Mouse (Mus musculus): ENCODE measurements around the gene Lamp2.
"Not testable (repeated sequence)": the region's sequence is repeated elsewhere in the genome, so short reads cannot be mapped to it uniquely, and the experiment has no call there.

Lamp2 gene

GRCm38 (mm10) chrX:38438147-38438791, 18.0 kb downstream of the Lamp2 start:
- in situ Hi-C loops (cut with MboI; ENCODE audit: low pct_unique_long_range_greater_than_20kb in 1 of 2, low sequenced_read_pairs in 2 of 2, unreplicated experiment in 1 of 2), result loop anchor here (5.0 to 25.0 kb wide), 2 partner anchors 119 to 201 kb away; no protein-coding TSS in a partner anchor

GRCm38 (mm10) chrX:38429455-38429854, 26.8 kb downstream of the Lamp2 start:
- in situ Hi-C loops (cut with MboI; ENCODE audit: low pct_unique_long_range_greater_than_20kb in 1 of 2, low sequenced_read_pairs in 2 of 2, unreplicated experiment in 1 of 2), result loop anchor here in 1 of 2 experiments (25.0 kb wide), 1 partner anchor 192 kb away; no protein-coding TSS in a partner anchor

GRCm38 (mm10) chrX:38428818-38429440, 27.3 kb downstream of the Lamp2 start:
- in situ Hi-C loops (cut with MboI; ENCODE audit: low pct_unique_long_range_greater_than_20kb in 1 of 2, low sequenced_read_pairs in 2 of 2, unreplicated experiment in 1 of 2), result loop anchor here in 1 of 2 experiments (25.0 kb wide), 1 partner anchor 192 kb away; no protein-coding TSS in a partner anchor

GRCm38 (mm10) chrX:38426043-38426442, 30.2 kb downstream of the Lamp2 start:
- in situ Hi-C loops (cut with MboI; ENCODE audit: low pct_unique_long_range_greater_than_20kb in 1 of 2, low sequenced_read_pairs in 2 of 2, unreplicated experiment in 1 of 2), result loop anchor here in 1 of 2 experiments (25.0 kb wide), 1 partner anchor 189 kb away; no protein-coding TSS in a partner anchor

- in situ Hi-C loops (cut with MboI; ENCODE audit: low pct_unique_long_range_greater_than_20kb in 1 of 2, low sequenced_read_pairs in 2 of 2, unreplicated experiment in 1 of 2), result no loop called here
These were observed 33.2 kb downstream of the Lamp2 start for GRCm38 (mm10) chrX:38423096-38423495.

GRCm38 (mm10) chrX:38422396-38422795, 33.9 kb downstream of the Lamp2 start:
- in situ Hi-C loops (cut with MboI; ENCODE audit: low pct_unique_long_range_greater_than_20kb in 1 of 2, low sequenced_read_pairs in 2 of 2, unreplicated experiment in 1 of 2), result no loop called here

GRCm38 (mm10) chrX:38403879-38404278, 52.4 kb downstream of the Lamp2 start:
- in situ Hi-C loops (cut with MboI; ENCODE audit: low pct_unique_long_range_greater_than_20kb in 1 of 2, low sequenced_read_pairs in 2 of 2, unreplicated experiment in 1 of 2), result no loop called here

GRCm38 (mm10) chrX:38402981-38403380, 53.3 kb downstream of the Lamp2 start:
- in situ Hi-C loops (cut with MboI; ENCODE audit: low pct_unique_long_range_greater_than_20kb in 1 of 2, low sequenced_read_pairs in 2 of 2, unreplicated experiment in 1 of 2), result no loop called here

- in situ Hi-C loops (cut with MboI; ENCODE audit: low pct_unique_long_range_greater_than_20kb in 1 of 2, low sequenced_read_pairs in 2 of 2, unreplicated experiment in 1 of 2), result no loop called here
These were observed 54.2 kb downstream of the Lamp2 start for GRCm38 (mm10) chrX:38402004-38402403.

- in situ Hi-C loops (cut with MboI; ENCODE audit: low pct_unique_long_range_greater_than_20kb in 1 of 2, low sequenced_read_pairs in 2 of 2, unreplicated experiment in 1 of 2), result no loop called here
These were observed 55.6 kb downstream of the Lamp2 start for GRCm38 (mm10) chrX:38400616-38401015.

GRCm38 (mm10) chrX:38399671-38400070, 56.6 kb downstream of the Lamp2 start:
- in situ Hi-C loops (cut with MboI; ENCODE audit: low pct_unique_long_range_greater_than_20kb in 1 of 2, low sequenced_read_pairs in 2 of 2, unreplicated experiment in 1 of 2), result loop anchor here in 1 of 2 experiments (25.0 kb wide), 1 partner anchor 162 kb away; no protein-coding TSS in a partner anchor

- in situ Hi-C loops (cut with MboI; ENCODE audit: low pct_unique_long_range_greater_than_20kb in 1 of 2, low sequenced_read_pairs in 2 of 2, unreplicated experiment in 1 of 2), result not testable (repeated sequence)
These were observed 83.1 kb downstream of the Lamp2 start for GRCm38 (mm10) chrX:38373169-38373568.

- in situ Hi-C loops (cut with MboI; ENCODE audit: low pct_unique_long_range_greater_than_20kb in 1 of 2, low sequenced_read_pairs in 2 of 2, unreplicated experiment in 1 of 2), result not testable (repeated sequence)
These were observed 91.6 kb downstream of the Lamp2 start for GRCm38 (mm10) chrX:38364621-38365020.

GRCm38 (mm10) chrX:38362016-38362415, 94.2 kb downstream of the Lamp2 start:
- in situ Hi-C loops (cut with MboI; ENCODE audit: low pct_unique_long_range_greater_than_20kb in 1 of 2, low sequenced_read_pairs in 2 of 2, unreplicated experiment in 1 of 2), result no loop called here

Data from mouse embryonic stem cell (cell line).